Mouse (Mus musculus): ENCODE results near the gene Nmd3. TPM values are rescaled to one million over a fixed set of nuclear protein-coding genes. Genes with fewer than 3 reads are reported as not detected.

Nmd3 gene
- total RNA-seq, 1 experiment from 2014 or later: 65.2 TPM

- no peak for ATAC-seq (replicated peaks in 1 of 2; ENCODE audit: insufficient read depth in 1 of 2, low FRiP score in 2 of 2, low TSS enrichment in 1 of 2, low read depth in 1 of 2, poor library complexity in 2 of 2, severe bottlenecking in 2 of 2)
Measured at GRCm38 (mm10) chr3:69757456-69757855, 35.7 kb downstream of the Nmd3 start.

- ATAC-seq (replicated peaks in 1 of 2; ENCODE audit: insufficient read depth in 1 of 2, low FRiP score in 2 of 2, low TSS enrichment in 1 of 2, low read depth in 1 of 2, poor library complexity in 2 of 2, severe bottlenecking in 2 of 2): no peak
Measured at GRCm38 (mm10) chr3:69760081-69760480, 38.3 kb downstream of the Nmd3 start.

GRCm38 (mm10) chr3:69761195-69761594 is 39.4 kb downstream of the Nmd3 start:
- no peak for ATAC-seq (replicated peaks in 1 of 2; ENCODE audit: insufficient read depth in 1 of 2, low FRiP score in 2 of 2, low TSS enrichment in 1 of 2, low read depth in 1 of 2, poor library complexity in 2 of 2, severe bottlenecking in 2 of 2)

DNA sequence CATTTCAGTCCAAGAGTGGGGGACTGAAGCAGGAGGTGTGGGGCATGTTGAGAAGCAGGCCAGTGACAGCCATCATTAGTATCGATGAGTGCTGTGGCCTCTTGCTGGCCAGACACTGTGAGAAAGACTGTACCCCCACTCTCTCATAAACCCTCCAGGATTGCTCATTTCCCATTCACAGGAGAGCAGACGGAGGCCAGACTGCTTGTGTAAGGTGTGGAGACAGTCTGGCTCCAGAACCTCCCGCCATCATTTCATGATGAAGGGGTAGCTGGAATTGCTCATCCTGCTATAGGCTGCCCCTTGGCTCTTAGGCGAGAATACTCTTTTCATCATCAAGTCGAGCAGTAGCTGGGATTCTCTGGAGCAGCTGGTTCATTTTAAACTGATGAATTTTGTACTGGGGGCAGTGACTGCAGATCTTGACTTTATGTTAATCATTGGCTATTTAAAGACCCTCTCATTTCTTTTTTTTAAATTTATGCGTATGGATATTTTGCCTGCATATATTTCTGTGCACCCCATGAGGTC is 41.1 kb downstream of the Nmd3 start:
- no peak for ATAC-seq (replicated peaks in 1 of 2; ENCODE audit: insufficient read depth in 1 of 2, low FRiP score in 2 of 2, low TSS enrichment in 1 of 2, low read depth in 1 of 2, poor library complexity in 2 of 2, severe bottlenecking in 2 of 2)

DNA sequence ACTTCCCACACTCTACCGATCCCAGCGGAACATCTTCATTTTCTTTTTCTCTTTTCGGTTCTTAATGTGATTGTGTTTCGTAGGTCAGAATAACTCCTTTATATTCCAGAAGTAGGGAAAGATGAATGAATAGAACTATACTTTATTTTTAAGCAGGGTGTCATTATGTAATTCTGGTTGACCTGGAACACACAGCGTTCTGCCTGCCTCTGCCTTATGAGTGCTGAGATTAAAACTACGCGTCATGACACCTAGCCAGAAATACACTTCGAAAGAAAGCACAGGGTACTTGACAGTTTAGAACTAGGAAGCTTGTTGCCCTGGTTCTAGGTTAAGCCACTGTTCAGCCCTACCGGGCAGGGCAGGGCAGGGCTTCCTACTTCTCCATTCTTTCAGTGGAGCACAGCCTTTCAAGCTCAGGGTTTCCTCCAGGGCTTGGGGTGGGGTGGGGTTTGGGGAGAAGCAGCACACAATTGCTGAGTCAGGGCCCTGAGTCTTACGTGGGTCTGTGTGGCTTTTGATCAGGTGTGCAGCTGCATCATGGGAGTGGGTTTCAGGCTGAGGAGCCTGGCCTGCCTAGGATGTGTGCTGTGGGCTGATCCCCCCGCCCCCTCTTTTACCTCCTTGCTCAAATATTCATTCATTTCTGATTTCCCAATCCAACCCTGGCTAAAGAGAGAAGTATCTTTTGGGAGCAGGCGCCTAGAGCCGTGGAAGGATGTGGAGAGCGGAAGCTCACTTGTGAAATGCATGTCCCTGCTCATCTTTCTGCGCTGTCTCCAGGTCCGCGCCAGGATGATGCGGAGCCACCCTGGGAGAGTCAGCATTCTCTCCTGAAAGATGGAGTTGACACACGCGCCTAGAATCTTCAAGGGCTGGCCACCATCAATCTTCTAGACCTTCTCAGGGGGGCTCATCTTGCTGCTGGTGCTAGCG is 42.1 kb downstream of the Nmd3 start:
- peak; percentile 71 to 73 for ATAC-seq (replicated peaks in 1 of 2; ENCODE audit: insufficient read depth in 1 of 2, low FRiP score in 2 of 2, low TSS enrichment in 1 of 2, low read depth in 1 of 2, poor library complexity in 2 of 2, severe bottlenecking in 2 of 2)

GRCm38 (mm10) chr3:69765206-69765605 is 43.4 kb downstream of the Nmd3 start:
- no peak for ATAC-seq (replicated peaks in 1 of 2; ENCODE audit: insufficient read depth in 1 of 2, low FRiP score in 2 of 2, low TSS enrichment in 1 of 2, low read depth in 1 of 2, poor library complexity in 2 of 2, severe bottlenecking in 2 of 2)

- no peak for ATAC-seq (replicated peaks in 1 of 2; ENCODE audit: insufficient read depth in 1 of 2, low FRiP score in 2 of 2, low TSS enrichment in 1 of 2, low read depth in 1 of 2, poor library complexity in 2 of 2, severe bottlenecking in 2 of 2)
Measured at GRCm38 (mm10) chr3:69769150-69769549, 47.4 kb downstream of the Nmd3 start.

GRCm38 (mm10) chr3:69773356-69773755 is 51.6 kb downstream of the Nmd3 start:
- peak; percentile 27 to 29; a peak in 3 of 4 replicates for ATAC-seq (replicated peaks in 1 of 2; ENCODE audit: insufficient read depth in 1 of 2, low FRiP score in 2 of 2, low TSS enrichment in 1 of 2, low read depth in 1 of 2, poor library complexity in 2 of 2, severe bottlenecking in 2 of 2)

GRCm38 (mm10) chr3:69779246-69779796 is 57.5 kb downstream of the Nmd3 start:
- ATAC-seq (replicated peaks in 1 of 2; ENCODE audit: insufficient read depth in 1 of 2, low FRiP score in 2 of 2, low TSS enrichment in 1 of 2, low read depth in 1 of 2, poor library complexity in 2 of 2, severe bottlenecking in 2 of 2): no peak

GRCm38 (mm10) chr3:69792823-69793417 is 71.1 kb downstream of the Nmd3 start:
- ATAC-seq (replicated peaks in 1 of 2; ENCODE audit: insufficient read depth in 1 of 2, low FRiP score in 2 of 2, low TSS enrichment in 1 of 2, low read depth in 1 of 2, poor library complexity in 2 of 2, severe bottlenecking in 2 of 2): no peak

- no peak for ATAC-seq (replicated peaks in 1 of 2; ENCODE audit: insufficient read depth in 1 of 2, low FRiP score in 2 of 2, low TSS enrichment in 1 of 2, low read depth in 1 of 2, poor library complexity in 2 of 2, severe bottlenecking in 2 of 2)
Measured at GRCm38 (mm10) chr3:69797533-69797932, 75.7 kb downstream of the Nmd3 start.

GRCm38 (mm10) chr3:69797969-69798368 is 76.2 kb downstream of the Nmd3 start:
- ATAC-seq (replicated peaks in 1 of 2; ENCODE audit: insufficient read depth in 1 of 2, low FRiP score in 2 of 2, low TSS enrichment in 1 of 2, low read depth in 1 of 2, poor library complexity in 2 of 2, severe bottlenecking in 2 of 2): no peak

- no peak for ATAC-seq (replicated peaks in 1 of 2; ENCODE audit: insufficient read depth in 1 of 2, low FRiP score in 2 of 2, low TSS enrichment in 1 of 2, low read depth in 1 of 2, poor library complexity in 2 of 2, severe bottlenecking in 2 of 2)
Measured at GRCm38 (mm10) chr3:69799096-69799495, 77.3 kb downstream of the Nmd3 start.

- ATAC-seq (replicated peaks in 1 of 2; ENCODE audit: insufficient read depth in 1 of 2, low FRiP score in 2 of 2, low TSS enrichment in 1 of 2, low read depth in 1 of 2, poor library complexity in 2 of 2, severe bottlenecking in 2 of 2): no peak
Measured at GRCm38 (mm10) chr3:69800829-69801384, 79.1 kb downstream of the Nmd3 start.

DNA sequence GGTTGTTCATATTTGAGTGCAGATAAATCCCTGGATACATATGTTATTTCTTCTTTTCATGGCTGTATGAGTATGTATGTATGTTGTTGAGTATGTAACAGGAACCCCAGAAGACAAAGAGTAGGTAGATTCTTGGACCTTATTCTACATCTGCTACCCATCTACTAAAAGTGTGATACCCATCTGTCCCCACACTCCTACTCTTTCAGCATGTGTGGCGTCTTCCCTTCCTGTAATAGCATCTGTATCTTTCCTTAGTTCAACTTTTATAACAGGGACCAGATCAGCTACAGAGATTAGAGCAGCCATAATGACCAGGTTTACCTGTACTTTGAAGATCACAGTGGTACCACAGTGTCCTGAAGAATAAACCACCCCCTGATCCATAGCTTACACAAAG is 81.4 kb downstream of the Nmd3 start:
- no peak for ATAC-seq (replicated peaks in 1 of 2; ENCODE audit: insufficient read depth in 1 of 2, low FRiP score in 2 of 2, low TSS enrichment in 1 of 2, low read depth in 1 of 2, poor library complexity in 2 of 2, severe bottlenecking in 2 of 2)
